Mouse (Mus musculus): ENCODE measurements around the gene Thumpd1. TPM values are rescaled to one million over a fixed set of nuclear protein-coding genes. Genes with fewer than 3 reads are reported as not detected.

Gene Thumpd1
- total RNA-seq, 1 experiment, result 64.1 TPM

DNA sequence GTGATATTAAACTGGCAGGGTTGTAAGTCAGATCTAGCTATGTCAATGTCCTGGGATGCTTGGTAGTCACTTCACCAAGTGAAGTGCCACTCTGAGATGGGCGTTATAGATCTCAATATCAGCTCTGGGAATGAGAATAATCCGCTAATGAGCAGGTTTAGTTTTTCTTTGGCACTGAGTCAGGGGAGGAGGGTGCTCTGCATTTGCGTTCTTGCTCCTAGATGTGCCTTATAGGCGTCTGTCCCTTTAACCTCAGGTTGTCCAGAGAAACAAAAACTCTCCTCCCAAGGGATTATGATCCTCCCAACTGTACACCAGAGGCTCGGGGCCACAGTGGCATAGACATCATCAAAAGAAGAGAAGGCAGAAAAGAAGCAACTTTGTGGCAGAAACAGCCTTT is 30.9 kb downstream of the Thumpd1 start, which contains the start of gene Acsm4:
Acsm4 (plus strand) TSS at position 301 of the 400 bp plus-strand sequence.
- DNase-seq (ENCODE audit: low read depth, low spot score), result no peak
- peaks cover 0 to 2% of the 10 kb centered on the region in 2 experiments; a peak in 1 of 4 replicates for H3K4me1 ChIP-seq (ENCODE audit: control insufficient read depth in 2 of 2, insufficient read depth in 2 of 2, low read length in 2 of 2, poor library complexity in 1 of 2)
- H3K9me3 ChIP-seq (ENCODE audit: control insufficient read depth, insufficient read depth, low read depth, low read length), result no peaks in the 10 kb centered on the region
- no peak within 1 kb of the TSS for H3K4me3 ChIP-seq (ENCODE audit: insufficient read depth in 1 of 2, low read depth in 1 of 2, low read length in 2 of 2, poor library complexity in 1 of 2, severe bottlenecking in 1 of 2)
- H3K36me3 ChIP-seq (ENCODE audit: control insufficient read depth, insufficient read depth, low read length, poor library complexity, severe bottlenecking), result no peaks in the 10 kb centered on the region
- no peak within 1 kb of the TSS for H3K27ac ChIP-seq (ENCODE audit: insufficient read depth, low read depth, low read length, poor library complexity, severe bottlenecking)
- TF ChIP-seq MAFK (IDR thresholded peaks at IDR 0.05; ENCODE audit: insufficient read depth, low read depth, low read length) (no peak), ZC3H11A (IDR thresholded peaks at IDR 0.05; ENCODE audit: borderline replicate concordance, low read depth, low read length) (no peak), ZNF384 (IDR thresholded peaks at IDR 0.05; ENCODE audit: low read depth, low read length) (no peak), HCFC1 (IDR thresholded peaks at IDR 0.05; ENCODE audit: borderline replicate concordance, insufficient read depth, low read length) (no peak), CHD2 (IDR thresholded peaks at IDR 0.05; ENCODE audit: low read depth, low read length) (no peak)
- in situ Hi-C loops (cut with MboI; ENCODE audit: low sequenced_read_pairs in 2 of 2, unreplicated experiment in 2 of 2), result no loop called here
- H3K9ac ChIP-seq (ENCODE audit: insufficient read depth, low read depth, low read length, poor library complexity, severe bottlenecking), result no peak within 1 kb of the TSS

DNA sequence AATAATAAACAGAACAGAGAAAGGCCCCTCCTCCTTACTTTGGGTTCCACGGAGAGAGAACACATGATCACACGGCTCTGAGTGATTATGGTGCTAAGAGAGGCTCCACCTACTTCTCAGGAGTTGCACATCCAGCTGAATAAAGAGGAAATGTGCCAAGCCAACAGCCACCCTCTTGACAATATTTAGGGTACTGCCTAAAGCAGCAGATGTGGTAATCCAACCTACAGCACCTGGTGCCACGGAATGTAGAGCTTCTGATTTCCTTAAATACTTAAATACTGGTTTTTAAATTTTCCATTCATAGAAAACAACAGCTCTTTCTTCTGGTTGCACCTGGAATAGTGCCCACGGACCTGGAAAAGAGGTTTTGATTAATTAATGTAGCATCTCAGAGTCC is 37.9 kb downstream of the Thumpd1 start:
- in situ Hi-C loops (cut with MboI; ENCODE audit: low sequenced_read_pairs in 2 of 2, unreplicated experiment in 2 of 2), result no loop called here
- TF ChIP-seq ZC3H11A (IDR thresholded peaks at IDR 0.05; ENCODE audit: borderline replicate concordance, low read depth, low read length) (no peak), ZNF384 (IDR thresholded peaks at IDR 0.05; ENCODE audit: low read depth, low read length) (no peak), HCFC1 (IDR thresholded peaks at IDR 0.05; ENCODE audit: borderline replicate concordance, insufficient read depth, low read length) (no peak), CHD2 (IDR thresholded peaks at IDR 0.05; ENCODE audit: low read depth, low read length) (no peak), MAFK (IDR thresholded peaks at IDR 0.05; ENCODE audit: insufficient read depth, low read depth, low read length) (no peak)

DNA sequence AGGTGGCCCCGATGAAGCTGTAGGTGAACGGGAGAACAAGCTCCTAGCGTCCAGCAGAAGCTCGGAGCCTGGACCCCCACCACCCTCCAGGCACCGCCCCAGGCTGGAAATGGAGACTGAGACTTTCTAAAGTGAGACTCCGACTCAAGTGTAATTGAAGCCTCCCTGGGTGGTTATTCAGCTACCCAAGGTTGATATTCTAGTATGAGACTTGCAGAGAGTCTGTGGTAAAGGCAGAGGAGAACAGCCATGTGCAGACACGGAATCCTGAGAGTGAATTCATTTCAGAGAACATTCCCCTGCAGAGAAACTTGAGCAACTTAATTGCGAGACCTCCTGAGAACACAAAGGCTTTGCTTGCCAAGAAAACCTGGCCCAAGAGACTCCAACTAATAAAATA is 40.5 kb downstream of the Thumpd1 start:
- Histone ChIP-seq H3K9ac (ENCODE audit: insufficient read depth, low read depth, low read length, poor library complexity, severe bottlenecking) (no peak overlapping the region), H3K36me3 (ENCODE audit: control insufficient read depth, insufficient read depth, low read length, poor library complexity, severe bottlenecking) (no peaks in the 10 kb centered on the region), H3K4me1 (ENCODE audit: control insufficient read depth in 2 of 2, insufficient read depth in 2 of 2, low read length in 2 of 2, poor library complexity in 1 of 2) (no peaks in the 10 kb centered on the region), H3K27ac (ENCODE audit: insufficient read depth, low read depth, low read length, poor library complexity, severe bottlenecking) (no peak overlapping the region), H3K9me3 (ENCODE audit: control insufficient read depth, insufficient read depth, low read depth, low read length) (no peaks in the 10 kb centered on the region), H3K4me3 (ENCODE audit: insufficient read depth in 1 of 2, low read depth in 1 of 2, low read length in 2 of 2, poor library complexity in 1 of 2, severe bottlenecking in 1 of 2) (no peak overlapping the region)
- in situ Hi-C loops (cut with MboI; ENCODE audit: low sequenced_read_pairs in 2 of 2, unreplicated experiment in 2 of 2), result no loop called here
- DNase-seq (ENCODE audit: low read depth, low spot score), result no peak
- no peak for TF ChIP-seq HCFC1 (IDR thresholded peaks at IDR 0.05; ENCODE audit: borderline replicate concordance, insufficient read depth, low read length)
- TF ChIP-seq ZNF384 (IDR thresholded peaks at IDR 0.05; ENCODE audit: low read depth, low read length), result no peak
- TF ChIP-seq MAFK (IDR thresholded peaks at IDR 0.05; ENCODE audit: insufficient read depth, low read depth, low read length), result no peak
- TF ChIP-seq CHD2 (IDR thresholded peaks at IDR 0.05; ENCODE audit: low read depth, low read length), result no peak
- TF ChIP-seq ZC3H11A (IDR thresholded peaks at IDR 0.05; ENCODE audit: borderline replicate concordance, low read depth, low read length), result no peak

More for the DNA sequence above, 37.9 kb downstream of the Thumpd1 start:
- H3K27ac ChIP-seq (ENCODE audit: insufficient read depth, low read depth, low read length, poor library complexity, severe bottlenecking), result no peak overlapping the region
- no peaks in the 10 kb centered on the region for H3K4me1 ChIP-seq (ENCODE audit: control insufficient read depth in 2 of 2, insufficient read depth in 2 of 2, low read length in 2 of 2, poor library complexity in 1 of 2)
- no peak overlapping the region for H3K4me3 ChIP-seq (ENCODE audit: insufficient read depth in 1 of 2, low read depth in 1 of 2, low read length in 2 of 2, poor library complexity in 1 of 2, severe bottlenecking in 1 of 2)
- DNase-seq (ENCODE audit: low read depth, low spot score), result no peak
- H3K9me3 ChIP-seq (ENCODE audit: control insufficient read depth, insufficient read depth, low read depth, low read length), result no peaks in the 10 kb centered on the region
- H3K36me3 ChIP-seq (ENCODE audit: control insufficient read depth, insufficient read depth, low read length, poor library complexity, severe bottlenecking), result no peaks in the 10 kb centered on the region
- no peak overlapping the region for H3K9ac ChIP-seq (ENCODE audit: insufficient read depth, low read depth, low read length, poor library complexity, severe bottlenecking)

DNA sequence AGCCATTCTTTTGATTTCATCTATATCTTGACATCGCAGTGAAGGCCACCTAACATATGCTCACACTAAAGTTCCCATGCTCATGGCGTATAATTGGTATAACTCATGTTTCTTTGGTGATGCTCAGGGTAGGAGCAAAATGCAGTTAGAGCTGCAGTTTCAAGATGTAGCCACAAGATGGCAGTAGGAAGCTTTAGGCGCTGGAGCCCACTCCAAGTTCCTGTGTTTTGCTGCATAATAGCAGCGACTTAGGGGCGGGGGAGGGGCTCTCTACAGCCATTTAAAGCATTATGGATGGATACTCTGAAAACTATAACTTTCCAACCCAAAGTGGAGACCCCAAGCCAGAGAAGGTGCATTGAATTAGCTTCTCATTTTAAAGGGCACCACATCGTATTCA is 47.1 kb downstream of the Thumpd1 start:
- Histone ChIP-seq H3K4me1 (ENCODE audit: control insufficient read depth in 2 of 2, insufficient read depth in 2 of 2, low read length in 2 of 2, poor library complexity in 1 of 2) (no peaks in the 10 kb centered on the region), H3K27ac (ENCODE audit: insufficient read depth, low read depth, low read length, poor library complexity, severe bottlenecking) (no peak overlapping the region), H3K9ac (ENCODE audit: insufficient read depth, low read depth, low read length, poor library complexity, severe bottlenecking) (no peak overlapping the region), H3K36me3 (ENCODE audit: control insufficient read depth, insufficient read depth, low read length, poor library complexity, severe bottlenecking) (no peaks in the 10 kb centered on the region), H3K9me3 (ENCODE audit: control insufficient read depth, insufficient read depth, low read depth, low read length) (no peaks in the 10 kb centered on the region), H3K4me3 (ENCODE audit: insufficient read depth in 1 of 2, low read depth in 1 of 2, low read length in 2 of 2, poor library complexity in 1 of 2, severe bottlenecking in 1 of 2) (no peak overlapping the region)
- DNase-seq (ENCODE audit: low read depth, low spot score), result peak; percentile 39
- TF ChIP-seq MAFK (IDR thresholded peaks at IDR 0.05; ENCODE audit: insufficient read depth, low read depth, low read length), result no peak
- TF ChIP-seq HCFC1 (IDR thresholded peaks at IDR 0.05; ENCODE audit: borderline replicate concordance, insufficient read depth, low read length), result no peak
- TF ChIP-seq ZC3H11A (IDR thresholded peaks at IDR 0.05; ENCODE audit: borderline replicate concordance, low read depth, low read length), result peak; percentile 53; the same call in 1 of the 2 replicates
- no peak for TF ChIP-seq CHD2 (IDR thresholded peaks at IDR 0.05; ENCODE audit: low read depth, low read length)
- TF ChIP-seq ZNF384 (IDR thresholded peaks at IDR 0.05; ENCODE audit: low read depth, low read length), result no peak
- in situ Hi-C loops (cut with MboI; ENCODE audit: low sequenced_read_pairs in 2 of 2, unreplicated experiment in 2 of 2), result no loop called here

DNA sequence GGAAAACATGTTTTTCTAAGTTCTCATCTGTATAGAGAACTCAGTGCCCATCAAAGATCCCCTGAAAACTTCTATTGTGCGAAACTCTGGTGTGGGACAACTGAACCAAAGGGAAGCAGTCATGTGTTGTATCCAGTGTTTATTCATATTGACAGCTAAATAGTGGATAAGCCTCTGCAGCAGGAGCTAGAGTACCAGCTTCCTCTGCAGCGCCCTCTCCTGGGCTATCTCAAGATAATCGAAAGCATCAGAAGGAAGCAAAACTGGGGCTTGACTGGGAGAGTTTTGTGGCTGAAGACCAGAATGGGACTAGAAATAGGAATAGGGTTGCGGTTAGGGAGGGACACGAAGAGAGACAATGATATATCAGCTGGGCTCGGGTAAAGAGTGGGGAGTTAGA is 49.7 kb downstream of the Thumpd1 start:
- in situ Hi-C loops (cut with MboI; ENCODE audit: low sequenced_read_pairs in 2 of 2, unreplicated experiment in 2 of 2), result no loop called here
- H3K4me3 ChIP-seq (ENCODE audit: insufficient read depth in 1 of 2, low read depth in 1 of 2, low read length in 2 of 2, poor library complexity in 1 of 2, severe bottlenecking in 1 of 2), result no peak overlapping the region
- H3K36me3 ChIP-seq (ENCODE audit: control insufficient read depth, insufficient read depth, low read length, poor library complexity, severe bottlenecking), result no peaks in the 10 kb centered on the region
- no peak overlapping the region for H3K9ac ChIP-seq (ENCODE audit: insufficient read depth, low read depth, low read length, poor library complexity, severe bottlenecking)
- TF ChIP-seq ZC3H11A (IDR thresholded peaks at IDR 0.05; ENCODE audit: borderline replicate concordance, low read depth, low read length) (no peak), CHD2 (IDR thresholded peaks at IDR 0.05; ENCODE audit: low read depth, low read length) (no peak), ZNF384 (IDR thresholded peaks at IDR 0.05; ENCODE audit: low read depth, low read length) (no peak), HCFC1 (IDR thresholded peaks at IDR 0.05; ENCODE audit: borderline replicate concordance, insufficient read depth, low read length) (no peak), MAFK (IDR thresholded peaks at IDR 0.05; ENCODE audit: insufficient read depth, low read depth, low read length) (no peak)
- no peaks in the 10 kb centered on the region for H3K4me1 ChIP-seq (ENCODE audit: control insufficient read depth in 2 of 2, insufficient read depth in 2 of 2, low read length in 2 of 2, poor library complexity in 1 of 2)
- DNase-seq (ENCODE audit: low read depth, low spot score), result peak; percentile 26
- H3K9me3 ChIP-seq (ENCODE audit: control insufficient read depth, insufficient read depth, low read depth, low read length), result no peaks in the 10 kb centered on the region
- H3K27ac ChIP-seq (ENCODE audit: insufficient read depth, low read depth, low read length, poor library complexity, severe bottlenecking), result no peak overlapping the region
